Mouse (Mus musculus) C2C12 (cell line): Measurements from ENCODE around the gene Ppp6r1. TPM values are rescaled to one million over a fixed set of nuclear protein-coding genes. Genes with fewer than 3 reads are reported as not detected.
"Not testable (repeated sequence)": the region's sequence is repeated elsewhere in the genome, so short reads cannot be mapped to it uniquely, and the experiment has no call there.

Source experiments
- H3K27me3 ChIP-seq: one replicate; pipeline ENCODE4 v1.6.1; 2011; ENCODE audit not compliant: control insufficient read depth, insufficient read depth, insufficient read length
- H3K36me3 ChIP-seq: one replicate; pipeline ENCODE4 v1.6.1; 2011; ENCODE audit not compliant: control insufficient read depth, insufficient read depth
- H3K4me3 ChIP-seq: one replicate; pipeline ENCODE4 v1.5.1; 2011; ENCODE audit warnings: mild to moderate bottlenecking, control low read depth; ENCODE audit not compliant: poor library complexity, insufficient read depth, severe bottlenecking
- H3K79me2 ChIP-seq: one replicate; pipeline ENCODE4 v1.6.1; 2011; ENCODE audit not compliant: control insufficient read depth, insufficient read depth
- H3K79me3 ChIP-seq: one replicate; pipeline ENCODE4 v1.6.1; 2011; ENCODE audit warnings: low read depth, control low read depth
- H3ac ChIP-seq: one replicate; pipeline ENCODE3; 2011; ENCODE audit warnings: low read depth; ENCODE audit not compliant: control insufficient read depth, insufficient read length
- CEBPB ChIP-seq: IDR thresholded peaks from one replicate; pipeline ENCODE4 v1.6.1; 2011; ENCODE audit warnings: low read depth, mild to moderate bottlenecking, control low read depth, moderate library complexity
- CTCF ChIP-seq: IDR thresholded peaks from one replicate; pipeline ENCODE4 v1.5.1; 2011; ENCODE audit not compliant: control insufficient read depth, insufficient read depth, insufficient read length
- FOSL1 ChIP-seq: IDR thresholded peaks from one replicate; pipeline ENCODE4 v1.8.0; 2011; ENCODE audit warnings: mild to moderate bottlenecking, low read length; ENCODE audit not compliant: poor library complexity, insufficient read depth, severe bottlenecking
- MAX ChIP-seq: IDR thresholded peaks from one replicate; pipeline ENCODE4 v1.6.1; 2011; ENCODE audit warnings: mild to moderate bottlenecking, control low read depth
- MYOD1 ChIP-seq: IDR thresholded peaks from one replicate; pipeline ENCODE4 v1.6.1; 2011; ENCODE audit warnings: low read depth; ENCODE audit not compliant: control insufficient read depth, insufficient read length
- MYOG ChIP-seq: IDR thresholded peaks from one replicate; pipeline ENCODE4 v1.6.1; 2011; ENCODE audit not compliant: control insufficient read depth, insufficient read length; ENCODE audit errors: extremely low read depth
- USF1 ChIP-seq: IDR thresholded peaks from one replicate; pipeline ENCODE4 v1.6.1; 2011; ENCODE audit warnings: low read depth, mild to moderate bottlenecking, control low read depth, moderate library complexity
- polyA plus RNA-seq: library from polyadenylated mRNA; unstranded; fragments of >200 nt; fragmentation: generic; extraction: Trizol; gene quantifications from one replicate; pipeline ENCODE4 v1.2.1, GENCODE M21; 2012; ENCODE audit warnings: missing spikeins

Gene Ppp6r1
- polyA plus RNA-seq, 1 experiment = 56.1 TPM

GRCm38 (mm10) chr7:4611921-4612341 lies 46.9 kb downstream of the Ppp6r1 start:
- H3K4me3 ChIP-seq = no peak overlapping the region

GRCm38 (mm10) chr7:4611511-4611910 lies 47.3 kb downstream of the Ppp6r1 start:
- H3K36me3 ChIP-seq = no peaks in the 10 kb centered on the region
- TF ChIP-seq FOSL1 = no peak
- no peak for TF ChIP-seq MYOD1
- TF ChIP-seq CTCF = no peak
- TF ChIP-seq MYOG = no peak
- TF ChIP-seq CEBPB = no peak
- TF ChIP-seq USF1 = no peak
- no peak for TF ChIP-seq MAX

More at GRCm38 (mm10) chr7:4611921-4612341, 46.9 kb downstream of the Ppp6r1 start:
- H3ac ChIP-seq = no peak overlapping the region
- TF ChIP-seq CEBPB = no peak
- TF ChIP-seq USF1 = no peak
- H3K79me3 ChIP-seq = no peaks in the 10 kb centered on the region
- no peaks in the 10 kb centered on the region for H3K36me3 ChIP-seq
- peaks cover 36% of the 10 kb centered on the region for H3K27me3 ChIP-seq
- H3K79me2 ChIP-seq = no peaks in the 10 kb centered on the region

GRCm38 (mm10) chr7:4608002-4608401 lies 50.8 kb downstream of the Ppp6r1 start:
- Histone ChIP-seq H3K79me2 (no peaks in the 10 kb centered on the region), H3K79me3 (no peaks in the 10 kb centered on the region), H3K4me3 (no peak overlapping the region), H3K36me3 (no peaks in the 10 kb centered on the region), H3ac (no peak overlapping the region), H3K27me3 (peaks cover 29% of the 10 kb centered on the region)
- TF ChIP-seq FOSL1 (no peak), CEBPB (no peak), MYOG (no peak), CTCF (no peak), MAX (no peak), USF1 (no peak), MYOD1 (no peak)

More at GRCm38 (mm10) chr7:4611511-4611910, 47.3 kb downstream of the Ppp6r1 start:
- H3ac ChIP-seq = no peak overlapping the region
- no peaks in the 10 kb centered on the region for H3K79me2 ChIP-seq
- H3K4me3 ChIP-seq = no peak overlapping the region
- no peaks in the 10 kb centered on the region for H3K79me3 ChIP-seq
- H3K27me3 ChIP-seq = peaks cover 36% of the 10 kb centered on the region

GRCm38 (mm10) chr7:4603873-4604272 lies 54.9 kb downstream of the Ppp6r1 start, which contains the start of gene Ptprh:
Ptprh (minus strand) TSS chr7:4604041.
- Histone ChIP-seq H3K27me3 (no peaks in the 10 kb centered on the region), H3K36me3 (no peaks in the 10 kb centered on the region), H3K79me2 (no peaks in the 10 kb centered on the region), H3K4me3 (no peak within 1 kb of the TSS), H3K79me3 (no peaks in the 10 kb centered on the region), H3ac (no peak within 1 kb of the TSS)
- TF ChIP-seq USF1 (no peak), MYOG (no peak), FOSL1 (no peak), MYOD1 (no peak), CEBPB (no peak), MAX (no peak), CTCF (no peak)

- Histone ChIP-seq H3K79me2 (no peaks in the 10 kb centered on the region), H3K79me3 (no peaks in the 10 kb centered on the region), H3K4me3 (no peak overlapping the region), H3K27me3 (no peaks in the 10 kb centered on the region), H3ac (no peak overlapping the region), H3K36me3 (no peaks in the 10 kb centered on the region)
- TF ChIP-seq MAX (no peak), MYOG (no peak), USF1 (no peak), FOSL1 (no peak), MYOD1 (no peak), CEBPB (no peak), CTCF (no peak)
Observed at GRCm38 (mm10) chr7:4602969-4603368, 55.9 kb downstream of the Ppp6r1 start.

GRCm38 (mm10) chr7:4597046-4597445 lies 61.8 kb downstream of the Ppp6r1 start:
- H3K4me3 ChIP-seq, H3K27me3 ChIP-seq, H3ac ChIP-seq, H3K36me3 ChIP-seq, H3K79me3 ChIP-seq, H3K79me2 ChIP-seq: not testable (repeated sequence)

Other genes with a start within 250 kb of the Ppp6r1 start
- gene Rdh13, start 213.4 kb downstream of the Ppp6r1 start, polyA plus RNA-seq = 40.7 TPM
- gene Eps8l1, start 198.3 kb downstream of the Ppp6r1 start, polyA plus RNA-seq = 0.28 TPM
- gene Ppp1r12c, start 157.3 kb downstream of the Ppp6r1 start, polyA plus RNA-seq = 54.6 TPM
- gene Tnnt1, start 142.6 kb downstream of the Ppp6r1 start, polyA plus RNA-seq = 34.7 TPM
- 0.91 TPM for gene Tnni3, start 134.8 kb downstream of the Ppp6r1 start, polyA plus RNA-seq
- 1.4 TPM for gene Dnaaf3, start 126.6 kb downstream of the Ppp6r1 start, polyA plus RNA-seq
- 0.11 TPM for gene Syt5, start 111.5 kb downstream of the Ppp6r1 start, polyA plus RNA-seq
- not detected for gene Ptprh, start 55.0 kb downstream of the Ppp6r1 start, polyA plus RNA-seq
- gene Tmem86b, start 27.6 kb downstream of the Ppp6r1 start, polyA plus RNA-seq = 2.8 TPM
- 110 TPM for gene Hspbp1, start 26.0 kb upstream of the Ppp6r1 start, polyA plus RNA-seq
- gene Brsk1, start 31.6 kb upstream of the Ppp6r1 start, polyA plus RNA-seq = 15.3 TPM
- 0.07 TPM for gene Tmem150b, start 66.2 kb upstream of the Ppp6r1 start, polyA plus RNA-seq
- gene Kmt5c, start 81.1 kb upstream of the Ppp6r1 start, polyA plus RNA-seq = 12.7 TPM
- gene Cox6b2, start 94.1 kb upstream of the Ppp6r1 start, polyA plus RNA-seq = 0.26 TPM
- not detected for gene Fam71e2, start 112.3 kb upstream of the Ppp6r1 start, polyA plus RNA-seq
- gene Il11, start 123.8 kb upstream of the Ppp6r1 start, polyA plus RNA-seq = 1.3 TPM
- 0.84 TPM for gene Tmem190, start 123.9 kb upstream of the Ppp6r1 start, polyA plus RNA-seq
- 22.9 TPM for gene Tmem238, start 130.6 kb upstream of the Ppp6r1 start, polyA plus RNA-seq
- 3,556 TPM for gene Rpl28, start 133.9 kb upstream of the Ppp6r1 start, polyA plus RNA-seq
- gene Ube2s, start 153.6 kb upstream of the Ppp6r1 start, polyA plus RNA-seq = 599 TPM
- not detected for gene Shisa7, start 185.7 kb upstream of the Ppp6r1 start, polyA plus RNA-seq
- 0.32 TPM for gene Isoc2b, start 211.2 kb upstream of the Ppp6r1 start, polyA plus RNA-seq
- gene Isoc2a, start 218.1 kb upstream of the Ppp6r1 start, polyA plus RNA-seq = 3.7 TPM
- gene Gm36210, start 247.5 kb upstream of the Ppp6r1 start, polyA plus RNA-seq = not detected